Mouse (Mus musculus) brain, embryonic 14.5 days (tissue): ENCODE results near the gene Fam216b.

Source experiments
- CTCF ChIP-seq: fragments of 200-500 bp; IDR thresholded peaks from 2 replicates; pipeline ENCODE4 v1.5.1; 2012; ENCODE audit warnings: inconsistent platforms, mild to moderate bottlenecking, moderate library complexity, borderline replicate concordance; ENCODE audit not compliant: insufficient read depth, insufficient read length; ENCODE audit errors: extremely low read depth
- POLR2A ChIP-seq: fragments of 200-500 bp; IDR thresholded peaks from 2 replicates; pipeline ENCODE4 v1.6.1; 2012; ENCODE audit warnings: mild to moderate bottlenecking, inconsistent platforms, borderline replicate concordance; ENCODE audit not compliant: poor library complexity, insufficient read depth, insufficient read length, severe bottlenecking; ENCODE audit errors: extremely low read depth

- TF ChIP-seq CTCF (no peak), POLR2A (no peak)
These were observed 28.8 kb downstream of the Fam216b start for GRCm38 (mm10) chr14:78059878-78060608.
